In genomic region chr14:50938940-50939339, GRCm38 (mm10) we compare ENCODE assay signal across 1 mouse cellular context.
TF ChIP-seq lines count a peak whose summit lies in the region.

No protein-coding gene starts in this region.

TF ChIP-seq in MEL, 35 proteins besides CTCF, POLR2A, EP300 and RAD21:
- no peak for TF ChIP-seq USF2 (IDR thresholded peaks at IDR 0.05; ENCODE audit: borderline replicate concordance in 1 of 2, insufficient read depth in 1 of 2, low read depth in 1 of 2, low read length in 2 of 2)
- TF ChIP-seq GATA1 (IDR thresholded peaks at IDR 0.05; ENCODE audit: low read depth, low read length), result peak; percentile 59
- 0 out of 2 replicates have a peak, but pooled peaks have one; percentile 31 for TF ChIP-seq RCOR1 (IDR thresholded peaks at IDR 0.05; ENCODE audit: low read depth, low read length)
- TF ChIP-seq ETS1 (IDR thresholded peaks at IDR 0.05; ENCODE audit: low read depth, low read length), result peak; percentile 26; the same call in 1 of the 2 replicates
- TF ChIP-seq HCFC1 (IDR thresholded peaks at IDR 0.05; ENCODE audit: low read depth, low read length), result peak; percentile 74
- peak; percentile 48; the same call in 1 of the 2 replicates for TF ChIP-seq POLR2AphosphoS2 (IDR thresholded peaks at IDR 0.05; ENCODE audit: low read length)
- no peak for TF ChIP-seq SMC3 (IDR thresholded peaks at IDR 0.05; ENCODE audit: low read depth, low read length)
- TF ChIP-seq MAX (IDR thresholded peaks at IDR 0.05; ENCODE audit: low read length), result no peak
- TF ChIP-seq ZC3H11A (IDR thresholded peaks at IDR 0.05; ENCODE audit: low read depth, low read length), result no peak
- peak; percentile 77 for TF ChIP-seq ELF1 (IDR thresholded peaks at IDR 0.05; ENCODE audit: low read depth, low read length)
- peak; percentile 58; the same call in 1 of the 2 replicates for TF ChIP-seq ZMIZ1 (IDR thresholded peaks at IDR 0.05; ENCODE audit: low read depth, low read length)
- TF ChIP-seq TBP (IDR thresholded peaks at IDR 0.05; ENCODE audit: low read depth, low read length), result peak; percentile 54; the same call in 1 of the 2 replicates
- peak; percentile 62; the same call in 1 of the 2 replicates for TF ChIP-seq NELFE (IDR thresholded peaks at IDR 0.05; ENCODE audit: low read depth, low read length)
- TF ChIP-seq SIN3A (IDR thresholded peaks at IDR 0.05; ENCODE audit: low read length), result peak; percentile 62
- peak; percentile 48; the same call in 1 of the 2 replicates for TF ChIP-seq CHD2 (IDR thresholded peaks at IDR 0.05; ENCODE audit: low read length)
